Mouse (Mus musculus) 3T3-L1 (cell line): Measurements from ENCODE around the gene Zfp60.

Experiments
- DNase-seq: peaks from one replicate; pipeline ENCODE4 v3.0.0-alpha.2; 2015; ENCODE audit warnings: low read depth, low spot score

Zfp60 gene

DNA sequence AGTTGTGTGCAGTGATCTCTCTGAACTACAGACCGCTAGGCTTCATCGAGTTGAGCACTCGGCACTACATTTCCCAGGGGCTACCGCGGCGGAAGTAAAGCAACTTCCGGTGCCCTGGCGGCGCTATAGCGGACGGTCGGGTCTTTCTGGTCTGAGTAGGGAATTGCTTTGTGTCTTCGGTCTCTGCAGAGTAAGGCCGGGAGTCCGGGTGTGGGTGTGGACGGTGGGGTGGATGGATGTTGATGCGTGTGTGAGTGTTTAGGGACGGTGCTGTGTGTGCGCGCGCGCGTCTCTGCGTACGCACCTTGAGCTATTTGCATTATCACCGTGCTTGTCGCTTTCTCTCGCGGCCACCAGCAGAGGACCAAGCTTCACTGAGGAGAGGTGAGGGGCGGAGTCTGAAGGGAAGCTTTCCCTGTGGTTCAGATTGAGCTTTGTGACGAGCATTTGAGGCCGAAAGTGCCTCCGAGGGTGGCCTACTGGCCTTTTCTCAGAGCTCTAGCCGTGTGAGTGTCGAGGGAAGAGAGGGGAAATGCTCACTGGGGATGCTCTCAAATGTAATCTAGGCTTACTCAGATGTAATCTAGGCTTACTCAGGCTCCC, at the start of gene Zfp60:
TSS of gene Zfp60 (plus strand) at position 109 of the 603 bp plus-strand sequence.
- peak; percentile 87 for DNase-seq

DNA sequence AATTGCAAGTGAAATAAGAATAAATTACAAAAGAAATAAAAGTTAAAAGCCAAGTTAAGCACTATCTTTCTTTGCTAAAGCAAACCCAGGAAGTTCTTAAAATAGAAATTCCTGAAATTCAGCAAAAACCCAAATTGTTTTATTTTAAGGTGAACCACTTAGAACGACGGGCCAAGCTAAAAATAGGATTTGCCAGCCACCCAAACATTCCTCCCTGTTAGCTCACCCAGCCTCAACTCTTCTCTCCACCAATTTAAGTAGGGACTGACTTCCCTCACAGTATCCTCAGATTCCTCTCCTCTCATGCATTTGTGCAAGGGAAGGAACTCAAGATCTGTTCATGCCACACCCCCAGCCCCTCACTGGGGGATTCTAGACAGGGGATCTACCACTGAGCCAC, 48.0 kb upstream of the Zfp60 start:
- DNase-seq, result peak; percentile 39

DNA sequence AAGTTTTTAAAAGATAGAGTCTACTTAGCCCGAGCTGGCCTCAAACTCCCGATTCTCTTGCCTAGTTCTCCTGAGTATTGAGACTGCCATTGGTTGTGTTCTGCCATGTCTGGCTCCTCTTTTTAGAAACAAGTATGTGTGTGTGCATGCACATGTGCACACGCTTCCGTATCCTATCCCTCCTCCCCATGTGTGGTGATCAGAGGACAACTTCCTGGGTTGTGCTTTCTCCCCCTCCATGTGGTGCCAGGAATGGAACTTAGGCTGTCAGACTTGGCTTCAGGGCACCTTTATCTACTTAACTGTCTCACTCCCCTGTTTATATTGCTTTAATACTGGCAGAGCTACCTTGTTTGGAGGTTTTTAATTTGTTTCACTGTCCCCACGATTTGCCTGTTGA, 46.0 kb upstream of the Zfp60 start:
- peak; percentile 51 for DNase-seq

DNA sequence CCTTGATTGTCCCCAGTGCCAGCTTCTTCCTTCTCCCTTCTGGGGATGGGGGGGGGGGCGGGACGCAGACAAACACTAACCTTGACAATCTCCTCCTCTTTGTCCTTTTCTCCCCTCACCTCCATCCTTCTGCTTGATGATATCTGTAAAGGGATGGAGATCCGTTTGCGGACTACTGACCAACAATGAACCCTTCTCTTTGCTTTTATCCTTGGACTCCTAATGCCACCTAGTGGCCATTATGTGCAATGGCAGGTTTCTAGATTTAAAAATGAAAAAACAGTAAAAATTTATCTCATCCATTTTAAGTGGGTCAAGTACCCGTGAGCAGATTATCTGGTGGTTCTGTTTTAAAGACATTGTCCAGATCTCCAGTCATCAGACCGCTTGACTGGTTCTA, 45.5 kb upstream of the Zfp60 start:
- peak; percentile 68 for DNase-seq

DNA sequence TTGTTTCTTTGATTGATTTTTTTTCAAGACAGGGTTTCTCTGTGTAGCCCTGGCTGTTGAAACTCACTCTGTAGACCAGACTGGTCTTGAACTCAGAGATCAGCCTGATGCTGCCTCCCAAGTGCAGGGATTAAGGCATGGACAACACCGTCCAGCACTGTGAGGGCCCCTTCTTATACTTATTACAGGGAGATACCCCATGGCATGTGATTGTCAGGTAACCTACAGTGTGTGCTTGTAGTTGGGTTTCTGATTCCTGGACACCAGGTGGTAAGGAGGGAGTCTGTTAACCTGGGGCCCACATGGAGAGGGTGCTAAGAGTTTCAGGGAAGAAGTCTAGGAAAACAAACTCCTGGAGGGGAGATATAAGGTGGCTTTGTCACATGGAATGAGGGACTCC, 44.1 kb upstream of the Zfp60 start:
- no peak for DNase-seq

DNA sequence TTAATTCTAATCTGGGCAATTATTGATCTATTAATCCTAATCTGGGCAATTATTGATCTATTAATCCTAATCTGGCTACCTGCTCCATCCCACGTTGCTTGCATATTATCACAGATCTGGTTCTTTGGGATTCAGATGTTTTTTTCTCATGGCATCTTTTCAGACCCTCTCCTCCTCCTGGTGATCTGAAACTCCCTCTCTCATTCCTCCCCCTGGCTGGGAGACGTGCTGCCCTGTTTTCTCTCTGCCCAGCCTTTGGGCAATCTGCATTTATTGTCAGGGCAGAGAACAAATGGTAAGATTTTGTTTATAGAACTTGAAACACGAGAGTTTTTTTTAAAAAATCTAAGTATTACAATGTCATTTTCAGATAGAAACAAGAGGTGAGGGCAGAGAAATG, 43.4 kb upstream of the Zfp60 start:
- DNase-seq, result no peak

DNA sequence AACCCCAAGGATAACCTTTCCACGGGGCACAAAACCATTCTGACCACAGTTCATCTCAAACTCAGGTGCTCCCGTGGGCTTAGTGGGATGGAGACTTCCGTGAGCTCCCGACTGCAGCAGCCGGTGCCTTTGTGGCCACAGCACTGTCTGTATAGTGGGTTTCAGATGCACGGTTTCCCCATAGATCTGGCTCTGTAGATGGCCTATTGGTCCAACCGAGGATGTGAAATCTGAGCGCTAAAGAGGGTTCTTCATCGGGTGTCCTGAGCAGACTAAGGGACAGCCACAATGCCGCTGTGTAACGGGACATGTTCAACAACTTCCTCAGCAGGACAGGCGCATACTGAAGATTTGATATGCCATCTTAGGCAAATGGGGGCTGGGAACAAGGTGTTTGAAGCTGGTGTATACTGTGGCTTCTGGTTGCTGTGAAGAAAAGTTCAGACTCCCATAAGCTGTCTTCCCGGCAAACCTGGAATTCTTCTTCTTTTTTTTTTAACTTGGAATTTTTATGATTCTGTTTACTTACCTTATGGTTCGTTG, 42.9 kb upstream of the Zfp60 start:
- DNase-seq, result no peak

DNA sequence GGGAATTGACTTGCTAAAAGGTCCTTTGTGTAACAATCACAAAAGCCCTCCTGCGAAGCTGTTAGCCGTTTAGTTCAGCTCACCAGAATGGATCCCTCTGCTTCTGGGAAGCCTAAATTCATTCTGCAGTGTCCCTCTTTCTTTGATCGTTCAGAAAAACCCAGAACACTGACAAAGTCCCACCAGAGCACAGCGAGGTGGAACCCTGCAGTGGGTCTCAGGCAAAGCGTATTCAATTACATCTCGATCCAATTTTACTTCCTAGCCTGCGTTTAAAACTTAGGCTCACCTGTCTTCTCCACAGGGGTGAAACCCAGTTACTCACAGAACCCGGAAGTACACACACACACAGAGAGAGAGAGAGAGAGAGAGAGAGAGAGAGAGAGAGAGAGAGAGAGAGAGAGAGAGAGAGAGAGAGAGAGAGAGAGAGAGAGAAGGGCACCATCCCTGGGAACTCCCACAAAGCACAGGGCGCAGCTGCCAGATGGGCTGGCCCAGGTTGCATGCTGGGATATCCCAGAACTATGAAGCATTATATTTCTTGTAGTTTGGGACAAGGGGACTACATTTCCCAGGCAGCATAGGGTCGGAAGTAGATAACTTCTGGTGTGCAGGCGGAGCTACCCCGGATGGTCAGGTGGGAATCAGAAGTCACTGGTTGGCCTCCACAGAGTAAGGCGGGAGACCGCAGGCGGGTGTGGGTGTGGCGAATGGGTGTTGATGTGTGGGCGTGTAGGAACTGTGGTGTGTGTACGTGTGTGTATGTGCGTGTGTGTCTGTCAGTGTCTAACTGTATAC, 42.2 kb upstream of the Zfp60 start, which contains the start of gene Zfp607b:
TSS of gene Zfp607b (plus strand) at position 526 of the 798 bp plus-strand sequence.
- peak; percentile 97 for DNase-seq

DNA sequence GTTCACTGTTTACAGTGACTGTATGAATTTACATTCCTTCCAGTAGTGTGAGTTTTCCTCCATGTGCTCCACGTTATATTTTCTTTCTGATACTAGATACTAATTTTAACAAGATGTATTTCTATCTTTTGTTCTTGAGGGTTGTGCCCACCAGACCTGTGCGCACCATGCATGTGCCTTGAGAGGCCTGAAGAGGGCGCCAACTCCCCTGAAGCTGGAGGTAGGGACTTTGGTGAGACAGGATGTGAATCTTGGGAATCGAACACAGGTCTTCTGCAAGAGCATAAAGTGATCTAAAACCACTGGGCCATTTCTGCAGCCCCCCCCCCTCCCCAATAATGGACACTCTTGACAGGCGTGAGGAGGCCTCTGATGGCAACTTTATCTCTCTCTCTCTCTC, 40.1 kb upstream of the Zfp60 start:
- DNase-seq, result peak; percentile 59

DNA sequence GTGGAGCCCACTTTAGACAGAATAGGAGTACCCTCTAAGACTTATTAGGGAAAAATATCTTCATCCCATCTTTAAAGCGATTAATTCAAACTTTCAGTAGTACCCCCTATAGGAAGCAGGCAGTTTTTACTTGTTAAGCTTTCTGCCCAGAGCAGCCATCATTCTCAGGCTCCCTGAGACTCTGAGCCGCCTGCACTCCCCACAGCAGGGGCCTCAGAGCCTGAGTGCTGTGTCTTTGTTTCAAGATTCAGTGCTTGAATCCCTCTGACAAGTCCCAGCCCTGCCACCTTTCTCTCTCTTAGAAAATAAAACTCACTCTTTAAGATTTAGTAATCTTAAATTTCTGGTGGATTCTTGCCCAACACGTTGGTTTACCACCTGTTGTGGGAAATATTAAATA, 34.5 kb upstream of the Zfp60 start:
- no peak for DNase-seq

DNA sequence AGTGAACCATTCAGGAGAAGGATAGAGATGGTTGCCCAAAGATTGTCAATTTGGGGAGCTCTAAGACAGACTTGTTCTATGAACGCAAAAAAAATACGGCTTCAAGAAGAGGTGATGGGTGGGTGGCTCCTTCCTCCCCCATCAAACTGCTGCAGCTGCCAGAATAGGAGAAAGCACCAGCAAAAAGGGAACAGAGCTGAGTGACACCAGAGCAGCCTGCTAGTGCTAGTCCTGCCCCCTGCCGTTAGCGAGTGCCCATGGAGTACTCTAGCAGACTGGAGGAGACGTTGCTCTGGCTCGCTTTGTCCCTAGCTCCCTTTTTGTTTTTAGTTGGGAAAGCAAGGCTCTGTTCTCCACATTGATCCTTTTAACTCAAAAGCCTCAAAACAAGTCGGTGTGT, 20.8 kb upstream of the Zfp60 start:
- no peak for DNase-seq

DNA sequence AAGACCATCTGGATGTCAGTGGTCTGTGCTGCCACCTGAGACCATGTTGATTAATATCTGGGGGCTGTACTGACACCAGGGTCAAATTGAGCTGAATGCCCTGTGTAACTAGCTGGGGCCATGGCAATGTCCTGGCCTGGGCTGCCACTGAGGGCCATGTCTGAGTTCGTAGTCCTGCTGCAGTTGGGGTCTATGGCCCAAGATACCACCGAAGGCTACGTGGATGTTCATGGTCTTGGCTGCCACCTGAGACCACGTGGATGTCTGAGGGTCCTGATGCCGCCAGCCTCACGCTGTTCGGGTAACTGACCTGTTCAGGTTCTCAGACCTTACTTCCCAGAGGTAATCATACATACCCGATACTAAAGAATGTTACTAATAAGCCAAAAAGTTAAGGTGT, 9.2 kb upstream of the Zfp60 start:
- no peak for DNase-seq

DNA sequence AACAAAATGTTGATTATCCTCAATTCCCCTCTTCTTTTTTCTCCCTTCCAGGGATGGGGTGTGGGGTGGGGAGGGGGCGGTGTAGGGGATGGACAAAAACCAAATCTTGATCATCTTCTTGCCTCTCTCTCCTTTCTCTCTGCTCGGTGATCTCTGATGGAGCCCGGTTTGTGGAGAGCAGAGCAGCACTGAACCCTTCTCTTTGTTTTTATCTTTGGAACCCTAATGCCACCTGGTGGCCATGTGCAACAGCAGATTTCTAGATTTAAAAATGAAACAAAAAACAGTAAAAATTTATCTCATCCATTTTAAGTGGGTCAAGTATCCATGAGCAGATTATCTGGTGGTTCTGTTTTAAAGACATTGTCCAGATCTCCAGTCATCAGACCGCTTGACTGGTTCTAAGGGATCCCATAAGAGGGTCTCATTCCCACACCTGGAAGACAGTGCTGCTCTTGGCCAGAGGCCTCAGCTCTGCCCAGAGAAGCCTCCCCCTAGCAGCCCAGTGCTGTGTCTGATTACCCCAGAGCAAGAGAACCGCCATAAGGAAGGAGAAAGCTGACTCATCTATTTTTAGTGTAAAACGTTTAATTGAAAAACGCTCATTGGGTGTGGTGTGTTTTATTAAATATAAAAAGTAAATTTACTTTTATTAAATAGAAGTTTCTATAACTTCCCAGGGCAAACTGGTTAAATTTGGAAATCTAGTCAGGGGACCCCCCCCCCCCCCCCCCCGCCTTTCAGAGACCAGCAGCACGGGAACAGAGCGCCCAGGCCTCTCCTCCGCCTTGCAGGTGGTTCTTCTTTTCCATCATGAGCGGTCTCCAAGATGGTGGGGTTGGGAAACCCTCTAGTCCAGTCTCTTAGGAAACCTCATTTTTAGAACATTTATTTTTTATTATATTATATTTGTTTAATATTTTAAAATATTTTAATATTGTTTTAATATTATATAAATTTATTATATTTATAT, 5.3 kb upstream of the Zfp60 start:
- DNase-seq, result peak; percentile 79

DNA sequence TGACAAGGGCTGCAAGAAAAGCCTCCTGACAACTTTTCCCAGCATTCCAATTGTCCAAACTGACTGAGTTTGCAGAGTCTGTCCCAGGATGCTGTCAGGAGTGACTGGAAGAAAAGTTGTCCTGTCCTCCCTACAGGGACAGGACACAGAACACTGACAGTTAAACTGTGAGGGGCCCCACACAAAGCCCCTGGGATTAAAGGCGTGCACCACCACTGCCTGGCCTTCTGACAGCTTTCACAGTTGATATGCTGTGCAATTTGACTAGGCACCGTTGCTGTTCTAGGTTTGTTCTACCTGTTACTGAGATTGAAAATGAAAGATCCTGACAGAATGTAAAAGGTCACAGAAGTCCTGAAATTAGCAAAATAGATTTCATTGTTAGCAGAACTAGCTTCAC, 3.7 kb upstream of the Zfp60 start:
- DNase-seq, result no peak

DNA sequence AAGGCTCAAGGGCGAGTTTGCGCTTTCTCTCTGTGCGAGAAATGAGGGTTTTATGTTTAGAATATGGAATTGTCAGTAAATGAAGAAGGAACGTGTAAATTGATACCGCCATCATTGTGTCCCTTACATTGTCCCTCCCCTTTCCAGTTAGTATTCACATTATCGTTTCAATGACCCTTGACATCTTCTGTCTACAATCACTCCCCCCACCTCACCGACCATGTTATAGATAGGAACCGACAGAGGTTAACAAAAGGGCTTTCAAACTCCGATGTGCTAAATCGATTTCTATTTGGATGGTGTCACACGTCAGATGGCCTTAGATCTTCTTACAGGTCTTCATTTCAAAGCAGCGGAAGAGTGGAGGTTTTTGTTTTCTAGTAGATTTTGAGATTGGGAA, 757 bp downstream of the Zfp60 start:
- peak; percentile 20 for DNase-seq

DNA sequence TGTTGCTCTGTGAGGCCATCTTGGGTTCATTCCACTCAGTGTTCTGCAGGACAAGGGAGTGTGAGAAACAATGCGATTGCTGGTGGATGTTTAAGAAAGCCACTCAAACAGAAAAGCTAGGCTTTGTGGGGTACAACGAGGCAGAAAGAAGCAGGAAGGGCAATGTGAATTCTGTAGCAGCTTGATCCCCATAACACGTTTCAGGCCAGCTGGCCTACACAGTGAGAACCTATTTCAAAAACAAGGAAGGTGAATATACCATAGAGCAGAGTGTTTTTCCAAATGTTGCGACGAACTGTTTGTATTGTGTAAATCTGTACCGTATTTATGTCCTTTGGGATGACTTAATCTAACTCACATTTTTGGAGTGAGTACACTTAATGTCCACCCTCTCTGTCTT, 1.3 kb downstream of the Zfp60 start:
- no peak for DNase-seq

DNA sequence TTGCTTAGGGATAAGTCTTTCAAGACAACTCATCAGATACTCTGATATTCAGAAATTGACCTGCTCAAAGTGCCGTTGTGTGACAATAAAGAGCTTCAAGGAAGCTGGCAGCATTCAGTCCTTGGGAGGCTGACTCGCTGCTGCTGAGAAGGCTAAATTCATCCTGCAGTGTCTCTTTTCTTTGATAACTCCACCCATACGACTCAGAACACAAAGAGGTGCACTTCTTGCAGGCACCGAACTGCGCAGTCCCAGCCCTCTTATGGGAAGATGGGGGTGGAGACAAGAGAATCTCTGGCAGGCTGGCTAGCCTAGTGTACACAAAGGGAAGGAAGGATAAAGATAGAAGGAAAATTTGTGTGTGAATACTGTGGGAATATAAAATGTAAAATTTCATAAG, 4.3 kb downstream of the Zfp60 start:
- peak; percentile 21 for DNase-seq

DNA sequence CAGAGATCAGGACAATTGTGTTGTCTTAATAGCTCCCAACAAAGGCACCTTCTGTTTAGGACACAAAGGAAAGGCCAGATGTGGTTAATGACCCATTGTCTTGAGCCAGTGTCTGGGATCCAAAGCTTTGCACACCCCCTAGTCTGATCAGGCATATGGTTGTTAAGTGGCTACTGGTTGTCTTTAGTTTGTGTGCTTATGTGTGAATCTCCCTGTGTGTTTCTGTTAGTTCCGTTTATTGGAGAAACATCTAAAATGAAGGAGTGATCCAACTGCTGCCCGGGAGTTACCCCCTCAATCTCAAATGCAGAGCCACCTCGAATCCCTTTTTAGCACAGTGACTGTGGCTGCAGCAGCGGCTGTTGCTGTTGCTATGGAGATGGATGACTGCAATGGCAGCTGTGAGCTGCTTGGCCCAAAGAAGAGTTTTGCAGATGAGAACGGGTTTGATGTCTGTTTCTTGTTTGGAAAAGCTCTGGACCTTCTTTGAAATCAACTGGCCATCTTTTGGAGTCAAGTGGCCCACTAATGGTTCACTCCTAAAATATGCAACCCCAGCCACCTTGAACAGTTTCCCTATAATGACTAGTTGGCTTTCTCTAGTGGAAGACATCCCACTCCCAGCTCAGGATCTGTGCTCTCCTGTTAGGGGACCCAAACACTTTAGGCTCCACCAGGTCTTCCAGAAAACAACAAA, 25.3 kb downstream of the Zfp60 start:
- no peak for DNase-seq

DNA sequence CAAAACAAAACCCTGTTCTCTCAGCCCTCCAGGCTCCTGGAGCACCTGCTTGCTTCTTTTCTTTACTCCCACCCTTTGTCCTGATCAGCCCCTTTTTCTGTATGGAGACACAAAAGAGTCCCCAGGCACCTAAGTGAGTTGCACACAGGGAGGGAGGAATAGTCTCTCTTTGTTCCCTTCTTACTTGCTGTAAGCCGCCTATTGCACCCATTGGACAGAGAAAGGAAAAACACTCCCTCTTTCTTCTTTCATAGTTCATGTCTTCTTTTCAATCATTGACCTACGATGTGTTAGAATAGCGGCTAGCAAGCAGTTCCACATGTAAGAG, 25.8 kb downstream of the Zfp60 start:
- DNase-seq, result no peak

DNA sequence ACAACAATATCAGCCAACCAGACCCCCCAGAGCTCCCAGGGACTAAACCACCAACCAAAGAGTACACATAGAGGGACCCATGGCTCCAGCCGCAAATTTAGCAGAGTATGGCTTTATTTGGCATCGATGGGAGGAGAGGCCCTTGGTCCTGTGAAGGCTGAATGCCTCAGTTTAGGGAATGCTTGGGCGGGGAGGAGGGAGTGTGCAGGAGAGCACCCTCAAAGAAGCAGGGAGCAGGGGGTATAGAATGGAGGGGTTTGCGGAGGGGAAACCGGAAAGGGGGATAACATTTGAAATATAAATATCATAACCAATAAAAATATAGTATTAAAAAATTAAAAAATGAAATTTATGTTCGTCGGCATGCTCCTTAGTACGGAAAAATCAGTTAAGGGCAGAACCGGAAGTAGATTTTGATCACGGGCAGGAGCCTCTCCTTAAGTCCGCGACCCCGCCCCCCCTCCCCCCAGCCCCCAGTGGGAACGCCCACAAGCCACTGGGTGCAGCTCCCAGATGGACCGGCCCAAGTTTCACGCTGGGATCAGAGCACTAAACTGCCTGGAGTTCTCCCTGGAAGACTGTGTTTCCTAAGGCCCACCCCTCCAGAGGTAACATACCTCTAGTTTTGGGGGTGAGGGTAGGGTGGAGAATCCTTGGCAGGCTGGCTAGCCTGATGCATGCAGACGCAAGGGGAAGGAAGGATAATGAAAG, 34.1 kb downstream of the Zfp60 start:
- no peak for DNase-seq

DNA sequence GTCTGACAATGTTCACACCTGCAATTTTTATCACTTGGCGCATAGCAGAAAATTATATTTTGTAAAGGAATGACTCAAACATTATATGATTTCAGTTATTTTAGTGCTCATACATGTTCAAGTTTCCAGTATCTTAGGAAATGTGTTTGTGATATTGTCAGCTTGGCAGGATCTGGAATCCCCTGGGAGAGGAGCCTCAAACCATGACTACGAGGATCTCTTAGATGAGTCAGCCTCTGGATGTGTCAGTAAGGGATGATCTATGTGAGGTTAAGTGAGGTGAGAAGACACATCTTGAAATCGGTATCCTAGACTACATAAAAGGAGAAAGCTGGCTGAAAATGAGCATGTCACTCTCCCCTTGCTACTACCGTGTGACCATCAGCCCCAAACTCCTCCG, 58.1 kb downstream of the Zfp60 start:
- peak; percentile 91 for DNase-seq
